Mouse (Mus musculus): Measurements from ENCODE around the gene Zfp652. TPM values are rescaled to one million over a fixed set of nuclear protein-coding genes. Genes with fewer than 3 reads are reported as not detected.

Gene Zfp652
- polyA plus RNA-seq, 1 experiment from 2014 or later = 24.4 TPM

- H3K4me1 ChIP-seq = no peaks in the 10 kb centered on the region; the same call in 1 of the 2 replicates
- no peak for ATAC-seq (ENCODE audit: low FRiP score)
- no peaks in the 10 kb centered on the region for H3K9me3 ChIP-seq (replicated peaks)
Measured at GRCm38 (mm10) chr11:95843421-95843950, 131.0 kb downstream of the Zfp652 start.

GRCm38 (mm10) chr11:95844935-95845334, 132.5 kb downstream of the Zfp652 start:
- no peaks in the 10 kb centered on the region for H3K9me3 ChIP-seq (replicated peaks)
- H3K27ac ChIP-seq (replicated peaks) = no peak overlapping the region
- H3K36me3 ChIP-seq = no peaks in the 10 kb centered on the region
- 61% methylated on average over 4 of the region's 4 CpGs for WGBS
- H3K9ac ChIP-seq (replicated peaks) = no peak overlapping the region
- peaks cover 14% of the 10 kb centered on the region for H3K27me3 ChIP-seq (replicated peaks)
- no peaks in the 10 kb centered on the region; the same call in 1 of the 2 replicates for H3K4me1 ChIP-seq
- no peak overlapping the region for H3K4me2 ChIP-seq
- ATAC-seq (ENCODE audit: low FRiP score) = no peak
- H3K4me3 ChIP-seq (replicated peaks) = no peak overlapping the region

More at GRCm38 (mm10) chr11:95843421-95843950, 131.0 kb downstream of the Zfp652 start:
- 59% methylated on average over 6 of the region's 6 CpGs for WGBS
- Histone ChIP-seq H3K36me3 (no peaks in the 10 kb centered on the region), H3K4me2 (no peak overlapping the region), H3K4me3 (replicated peaks) (no peak overlapping the region), H3K9ac (replicated peaks) (no peak overlapping the region), H3K27ac (replicated peaks) (no peak overlapping the region), H3K27me3 (replicated peaks) (peaks cover 19% of the 10 kb centered on the region)

- H3K4me1 ChIP-seq = no peaks in the 10 kb centered on the region
- H3K27me3 ChIP-seq (replicated peaks) = peaks cover 11% of the 10 kb centered on the region; the same call in 1 of the 2 replicates
- no peak overlapping the region for H3K9ac ChIP-seq (replicated peaks)
- ATAC-seq (ENCODE audit: low FRiP score) = no peak
- 77% methylated on average over 2 of the region's 2 CpGs for WGBS
- H3K9me3 ChIP-seq (replicated peaks) = no peaks in the 10 kb centered on the region
- H3K36me3 ChIP-seq = no peaks in the 10 kb centered on the region
- no peak overlapping the region for H3K4me2 ChIP-seq
- no peak overlapping the region for H3K27ac ChIP-seq (replicated peaks)
- H3K4me3 ChIP-seq (replicated peaks) = no peak overlapping the region
Measured at GRCm38 (mm10) chr11:95850898-95851297, 138.4 kb downstream of the Zfp652 start.

- H3K4me2 ChIP-seq = no peak overlapping the region
- H3K4me1 ChIP-seq = peaks cover 9% of the 10 kb centered on the region
- no peak for ATAC-seq (ENCODE audit: low FRiP score)
- H3K9me3 ChIP-seq (replicated peaks) = no peaks in the 10 kb centered on the region
- WGBS = 61% methylated on average over 5 of the region's 5 CpGs
- H3K9ac ChIP-seq (replicated peaks) = no peak overlapping the region
- H3K27ac ChIP-seq (replicated peaks) = no peak overlapping the region
- H3K27me3 ChIP-seq (replicated peaks) = peaks cover 11% of the 10 kb centered on the region; the same call in 1 of the 2 replicates
- H3K4me3 ChIP-seq (replicated peaks) = no peak overlapping the region
- H3K36me3 ChIP-seq = no peaks in the 10 kb centered on the region
Measured at GRCm38 (mm10) chr11:95853684-95854083, 141.2 kb downstream of the Zfp652 start.

GRCm38 (mm10) chr11:95857306-95857705, 144.8 kb downstream of the Zfp652 start:
- WGBS = 84% methylated on average over 4 of the region's 4 CpGs
- no peaks in the 10 kb centered on the region for H3K36me3 ChIP-seq
- H3K4me2 ChIP-seq = peak overlapping the region; percentile 65
- no peaks in the 10 kb centered on the region for H3K9me3 ChIP-seq (replicated peaks)
- ATAC-seq (ENCODE audit: low FRiP score) = no peak
- peaks cover 6% of the 10 kb centered on the region; the same call in 1 of the 2 replicates for H3K27me3 ChIP-seq (replicated peaks)
- H3K4me1 ChIP-seq = peaks cover 17% of the 10 kb centered on the region
- H3K27ac ChIP-seq (replicated peaks) = peak overlapping the region; percentile 94
- peak overlapping the region; percentile 81; the same call in 1 of the 2 replicates for H3K4me3 ChIP-seq (replicated peaks)
- H3K9ac ChIP-seq (replicated peaks) = no peak overlapping the region

- H3K27ac ChIP-seq (replicated peaks) = peak overlapping the region; percentile 94
- peak overlapping the region; percentile 57 for H3K9ac ChIP-seq (replicated peaks)
- peaks cover 17% of the 10 kb centered on the region for H3K4me1 ChIP-seq
- no peaks in the 10 kb centered on the region for H3K36me3 ChIP-seq
- ATAC-seq (ENCODE audit: low FRiP score) = no peak; the same call in 1 of the 2 replicates
- WGBS = 12% methylated on average over 21 of the region's 21 CpGs
- H3K4me2 ChIP-seq = peak overlapping the region; percentile 65
- H3K27me3 ChIP-seq (replicated peaks) = no peaks in the 10 kb centered on the region
- H3K4me3 ChIP-seq (replicated peaks) = peak overlapping the region; percentile 81
- no peaks in the 10 kb centered on the region for H3K9me3 ChIP-seq (replicated peaks)
Measured at GRCm38 (mm10) chr11:95857716-95858527, 145.4 kb downstream of the Zfp652 start.

- Histone ChIP-seq H3K27ac (replicated peaks) (peak overlapping the region; percentile 94), H3K9ac (replicated peaks) (peak overlapping the region; percentile 57), H3K27me3 (replicated peaks) (no peaks in the 10 kb centered on the region), H3K4me1 (peaks cover 17% of the 10 kb centered on the region), H3K4me3 (replicated peaks) (peak overlapping the region; percentile 81), H3K36me3 (no peaks in the 10 kb centered on the region), H3K9me3 (replicated peaks) (no peaks in the 10 kb centered on the region), H3K4me2 (peak overlapping the region; percentile 65)
- peak; percentile 98 for ATAC-seq (ENCODE audit: low FRiP score)
- under 1% methylated on average over 58 of the region's 58 CpGs for WGBS
Measured at GRCm38 (mm10) chr11:95858528-95859467, 146.3 kb downstream of the Zfp652 start.

GRCm38 (mm10) chr11:95859468-95859855, 147.0 kb downstream of the Zfp652 start:
- peak overlapping the region; percentile 81 for H3K4me3 ChIP-seq (replicated peaks)
- no peaks in the 10 kb centered on the region for H3K9me3 ChIP-seq (replicated peaks)
- H3K4me2 ChIP-seq = peak overlapping the region; percentile 65
- peaks cover 17% of the 10 kb centered on the region for H3K4me1 ChIP-seq
- peak overlapping the region; percentile 57 for H3K9ac ChIP-seq (replicated peaks)
- H3K27me3 ChIP-seq (replicated peaks) = no peaks in the 10 kb centered on the region
- under 1% methylated on average over 35 of the region's 35 CpGs for WGBS
- H3K27ac ChIP-seq (replicated peaks) = peak overlapping the region; percentile 94
- H3K36me3 ChIP-seq = no peaks in the 10 kb centered on the region
- ATAC-seq (ENCODE audit: low FRiP score) = peak; percentile 75

- Histone ChIP-seq H3K4me2 (peak overlapping the region; percentile 65), H3K27ac (replicated peaks) (peak overlapping the region; percentile 94; the same call in 1 of the 2 replicates), H3K36me3 (no peaks in the 10 kb centered on the region), H3K4me1 (peaks cover 17% of the 10 kb centered on the region), H3K27me3 (replicated peaks) (no peaks in the 10 kb centered on the region), H3K4me3 (replicated peaks) (peak overlapping the region; percentile 81), H3K9me3 (replicated peaks) (no peaks in the 10 kb centered on the region), H3K9ac (replicated peaks) (peak overlapping the region; percentile 57)
- ATAC-seq (ENCODE audit: low FRiP score) = no peak
- WGBS = 26% methylated on average over 3 of the region's 3 CpGs
Measured at GRCm38 (mm10) chr11:95860071-95860490, 147.6 kb downstream of the Zfp652 start.

- Histone ChIP-seq H3K36me3 (no peaks in the 10 kb centered on the region), H3K4me2 (no peak overlapping the region), H3K4me3 (replicated peaks) (no peak overlapping the region), H3K27me3 (replicated peaks) (no peaks in the 10 kb centered on the region), H3K4me1 (peaks cover 17% of the 10 kb centered on the region), H3K9me3 (replicated peaks) (no peaks in the 10 kb centered on the region), H3K9ac (replicated peaks) (no peak overlapping the region), H3K27ac (replicated peaks) (no peak overlapping the region)
- ATAC-seq (ENCODE audit: low FRiP score) = no peak
- WGBS = 98% methylated on average over 8 of the region's 8 CpGs
Measured at GRCm38 (mm10) chr11:95861397-95861796, 148.9 kb downstream of the Zfp652 start.

GRCm38 (mm10) chr11:95869442-95869841, 157.0 kb downstream of the Zfp652 start:
- Histone ChIP-seq H3K9me3 (replicated peaks) (no peaks in the 10 kb centered on the region), H3K4me2 (no peak overlapping the region), H3K27ac (replicated peaks) (no peak overlapping the region), H3K9ac (replicated peaks) (no peak overlapping the region), H3K4me3 (replicated peaks) (no peak overlapping the region), H3K4me1 (no peaks in the 10 kb centered on the region), H3K27me3 (replicated peaks) (no peaks in the 10 kb centered on the region), H3K36me3 (no peaks in the 10 kb centered on the region)
- WGBS = 84% methylated on average over 4 of the region's 4 CpGs
- ATAC-seq (ENCODE audit: low FRiP score) = no peak
